Mouse (Mus musculus): ENCODE results near the gene 4921504E06Rik.

4921504E06Rik gene

GRCm38 (mm10) chr2:19505744-19506143, 48.0 kb downstream of the 4921504E06Rik start:
- no peak for DNase-seq (ENCODE audit: low spot score)

DNA sequence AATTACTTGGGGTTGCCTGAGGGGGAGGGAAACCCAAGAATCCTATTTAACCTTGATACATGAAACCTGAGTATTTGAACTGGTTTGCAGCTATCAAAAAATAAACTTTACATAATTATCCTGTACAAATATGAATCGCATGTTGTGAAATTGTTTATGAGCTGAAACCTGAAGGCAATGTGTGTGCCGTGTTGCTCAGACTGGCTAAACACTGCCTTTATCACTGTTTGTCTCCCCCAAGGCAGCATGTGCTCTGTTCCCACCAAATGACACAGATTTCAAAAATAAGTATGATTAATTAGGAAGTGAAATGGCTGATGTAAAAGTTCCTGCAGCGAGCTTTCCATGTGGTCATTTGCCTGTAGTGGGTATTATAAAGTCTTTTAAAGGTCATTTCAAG, 63.5 kb downstream of the 4921504E06Rik start:
- DNase-seq (ENCODE audit: low spot score): no peak

DNA sequence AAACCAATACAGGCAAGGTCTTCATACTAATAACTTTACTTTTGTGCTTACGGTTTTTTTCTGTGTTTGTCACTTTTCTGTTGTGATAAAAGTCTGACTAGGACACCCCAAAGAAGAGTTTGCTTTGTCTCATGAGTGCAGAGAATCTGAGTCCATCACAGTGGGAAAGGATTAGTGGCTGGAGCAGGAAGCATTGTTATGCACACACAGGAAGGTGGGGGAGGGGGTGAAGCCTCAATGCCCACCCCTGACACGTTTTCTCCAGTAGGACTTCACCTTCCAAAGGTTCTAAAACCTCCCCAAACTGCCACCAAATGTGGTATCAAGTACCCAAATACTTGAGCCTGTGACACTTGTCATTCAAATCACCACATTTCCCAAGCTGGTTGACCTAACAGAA, 91.8 kb downstream of the 4921504E06Rik start:
- DNase-seq (ENCODE audit: low spot score): no peak

DNA sequence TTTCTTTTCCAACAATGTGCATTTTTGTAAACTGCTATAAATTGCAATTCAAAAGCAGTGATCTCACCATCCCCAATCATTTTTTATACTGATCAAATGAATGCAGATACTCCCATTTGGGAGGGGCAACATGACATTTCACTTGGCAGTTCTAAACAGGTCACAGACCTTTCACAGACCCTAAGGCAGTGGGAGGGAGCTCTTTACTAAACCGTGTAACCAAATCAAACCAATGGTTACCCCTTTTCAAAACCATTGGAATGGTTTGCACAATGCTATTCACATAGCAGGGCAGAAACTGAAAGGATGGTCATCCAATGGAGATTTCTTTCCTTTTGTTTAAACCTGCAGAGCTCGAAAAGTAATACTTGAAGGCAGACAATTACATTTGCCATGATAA, 94.9 kb downstream of the 4921504E06Rik start:
- DNase-seq (ENCODE audit: low spot score): no peak

GRCm38 (mm10) chr2:19455857-19456482, 97.7 kb downstream of the 4921504E06Rik start:
- no peak for DNase-seq (ENCODE audit: low spot score)

DNA sequence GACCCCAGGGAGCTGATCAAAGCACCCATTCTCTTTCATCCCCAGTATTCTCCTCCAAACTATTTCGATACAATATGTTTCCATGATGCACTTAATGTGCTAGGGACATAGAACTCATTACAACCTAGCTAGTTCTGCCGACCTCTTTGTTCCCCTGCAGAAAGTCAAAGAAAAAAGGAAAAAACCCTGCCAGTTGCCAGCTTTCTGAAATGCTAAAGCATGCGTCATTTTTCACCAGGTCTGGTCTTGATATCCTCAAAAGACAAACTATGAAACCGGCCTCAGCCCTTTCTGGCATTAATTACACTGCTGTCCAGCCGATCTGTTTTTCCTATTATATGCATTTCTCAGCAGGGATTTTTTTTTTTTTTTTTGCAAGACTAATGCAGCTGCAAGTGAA, 98.5 kb downstream of the 4921504E06Rik start:
- no peak for DNase-seq (ENCODE audit: low spot score)

GRCm38 (mm10) chr2:19452531-19453055, 101.1 kb downstream of the 4921504E06Rik start:
- DNase-seq (ENCODE audit: low spot score): no peak

DNA sequence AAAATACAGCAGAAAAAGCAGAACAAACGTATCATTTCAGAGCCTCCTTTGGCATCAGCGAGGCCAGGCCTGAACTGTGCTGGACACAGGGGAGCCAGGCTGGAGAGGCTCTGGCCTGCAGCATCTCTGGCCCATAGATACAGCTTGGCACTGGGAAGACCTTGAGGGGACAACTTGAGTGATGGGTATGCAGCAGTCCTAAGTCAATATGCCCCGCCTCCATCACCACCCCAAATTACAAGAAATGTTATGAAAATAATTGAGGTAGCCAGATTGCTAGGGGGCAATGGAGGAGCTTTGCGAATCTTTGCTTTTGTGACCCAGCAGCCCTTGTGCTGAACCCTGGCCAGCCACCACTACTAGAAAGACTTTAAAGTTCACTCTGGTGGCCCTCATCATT, 104.4 kb downstream of the 4921504E06Rik start:
- DNase-seq (ENCODE audit: low spot score): no peak

DNA sequence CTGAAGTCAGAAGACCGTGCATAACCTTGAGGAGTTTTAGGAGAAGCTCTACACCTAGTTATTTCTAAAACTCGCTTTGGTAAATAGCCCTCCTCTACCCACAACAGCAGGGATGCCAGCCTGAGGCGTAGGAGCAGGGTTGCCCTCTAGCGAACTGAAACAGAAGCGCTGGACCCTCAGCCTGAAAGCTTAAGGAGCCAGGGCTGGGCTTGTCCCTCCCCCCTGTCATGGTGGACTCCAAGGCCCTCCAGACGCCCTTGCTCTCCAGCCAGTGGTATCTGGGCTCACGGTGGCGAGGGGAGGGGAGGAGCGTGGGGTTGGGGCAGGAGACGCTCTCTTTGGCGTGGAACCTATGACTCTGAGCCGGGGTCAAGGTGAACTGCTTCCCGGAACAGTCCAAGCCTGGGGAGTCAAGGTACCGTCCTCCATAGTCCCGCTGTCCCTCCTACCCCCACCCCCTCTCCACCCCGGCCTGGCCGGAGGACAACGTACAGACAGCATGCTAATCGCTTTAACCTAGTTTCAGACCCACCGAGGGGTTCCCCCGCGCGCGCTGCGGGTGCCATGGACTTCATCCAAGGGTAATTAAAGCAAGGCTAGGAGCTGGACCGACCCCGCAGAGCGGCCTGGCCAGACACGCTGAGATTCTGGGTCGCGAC, 105.5 kb downstream of the 4921504E06Rik start:
- DNase-seq (ENCODE audit: low spot score): no peak

GRCm38 (mm10) chr2:19446746-19447145, 107.0 kb downstream of the 4921504E06Rik start:
- DNase-seq (ENCODE audit: low spot score): no peak

DNA sequence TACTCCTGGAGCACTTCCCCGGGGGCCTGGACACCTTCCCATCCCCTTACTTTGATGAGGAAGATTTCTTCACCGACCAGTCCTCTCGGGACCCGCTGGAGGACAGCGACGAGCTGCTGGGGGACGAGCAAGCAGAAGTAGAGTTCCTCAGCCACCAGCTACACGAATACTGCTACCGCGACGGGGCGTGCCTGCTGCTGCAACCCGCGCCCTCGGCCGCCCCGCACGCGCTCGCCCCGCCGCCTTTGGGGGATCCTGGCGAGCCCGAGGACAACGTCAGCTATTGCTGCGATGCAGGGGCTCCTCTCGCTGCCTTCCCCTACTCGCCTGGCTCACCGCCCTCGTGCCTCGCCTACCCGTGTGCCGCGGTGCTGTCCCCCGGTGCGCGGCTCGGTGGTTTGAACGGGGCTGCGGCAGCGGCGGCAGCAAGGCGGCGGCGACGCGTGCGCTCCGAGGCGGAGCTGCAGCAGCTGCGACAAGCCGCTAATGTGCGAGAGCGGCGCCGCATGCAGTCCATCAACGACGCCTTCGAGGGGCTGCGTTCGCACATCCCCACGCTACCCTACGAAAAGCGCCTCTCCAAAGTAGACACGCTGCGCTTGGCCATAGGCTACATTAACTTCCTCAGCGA, 107.7 kb downstream of the 4921504E06Rik start:
- no peak for DNase-seq (ENCODE audit: low spot score)

- no peak for DNase-seq (ENCODE audit: low spot score)
Measured at GRCm38 (mm10) chr2:19444931-19445831, 108.5 kb downstream of the 4921504E06Rik start, which contains the start of gene Ptf1a. Gene Ptf1a, plus strand, starts transcription at chr2:19445663.

GRCm38 (mm10) chr2:19444346-19444745, 109.4 kb downstream of the 4921504E06Rik start:
- DNase-seq (ENCODE audit: low spot score): no peak

DNA sequence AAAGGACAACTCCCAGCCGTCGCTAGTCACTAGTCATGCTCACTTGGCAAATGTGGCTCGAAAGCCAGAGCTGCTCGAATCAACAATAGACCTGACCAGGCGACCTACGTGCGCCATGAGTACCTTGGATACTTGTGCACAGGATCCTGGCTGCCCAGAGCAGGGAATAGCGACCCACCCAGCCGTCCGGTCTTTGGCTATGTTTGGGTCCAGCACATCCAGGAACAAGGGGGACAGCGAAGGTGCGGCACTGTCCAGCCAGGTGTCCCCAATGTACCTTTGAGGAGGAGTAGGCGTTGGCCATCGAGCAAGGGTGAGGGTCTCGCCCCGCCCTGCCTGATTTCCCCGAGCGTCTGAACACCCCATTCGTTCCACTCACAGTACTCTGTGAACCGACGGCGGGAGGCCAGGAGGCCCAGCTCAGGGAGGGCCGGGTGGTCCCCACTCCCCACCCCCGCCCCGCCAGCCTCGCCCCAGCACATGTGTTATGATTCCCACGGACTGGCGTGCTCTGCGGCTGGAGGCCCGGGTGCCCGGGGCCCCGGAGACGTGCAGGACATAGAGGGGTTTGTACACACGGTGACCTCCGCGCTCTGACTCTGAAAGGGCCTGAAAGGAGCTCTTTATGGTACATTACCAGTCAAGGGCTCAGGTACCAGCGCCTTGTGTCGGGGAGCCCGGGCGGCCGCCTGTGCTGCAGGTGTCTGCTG, 121.9 kb downstream of the 4921504E06Rik start:
- no peak for DNase-seq (ENCODE audit: low spot score)

GRCm38 (mm10) chr2:19431186-19431585, 122.5 kb downstream of the 4921504E06Rik start:
- no peak for DNase-seq (ENCODE audit: low spot score)

DNA sequence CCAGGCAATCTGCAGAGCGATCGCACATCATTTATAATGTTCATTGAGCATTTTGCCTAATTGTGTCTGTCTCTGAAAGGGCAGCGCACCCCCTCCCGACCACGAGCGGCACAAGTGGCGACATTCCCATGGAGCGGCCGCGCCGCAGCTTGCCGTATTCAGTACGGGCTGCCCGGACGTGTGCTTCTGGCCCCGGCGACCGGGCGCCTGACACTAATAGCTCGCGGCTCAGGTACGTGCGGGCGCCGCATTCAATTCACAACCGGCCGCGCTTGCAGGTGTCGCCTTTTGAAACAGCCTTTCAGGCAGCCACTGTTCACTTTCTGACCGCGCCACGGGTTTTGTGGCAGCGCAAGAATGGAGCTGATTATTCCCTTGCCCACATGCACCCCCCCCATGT, 123.0 kb downstream of the 4921504E06Rik start:
- DNase-seq (ENCODE audit: low spot score): no peak

GRCm38 (mm10) chr2:19429691-19430690, 123.7 kb downstream of the 4921504E06Rik start:
- DNase-seq (ENCODE audit: low spot score): no peak

DNA sequence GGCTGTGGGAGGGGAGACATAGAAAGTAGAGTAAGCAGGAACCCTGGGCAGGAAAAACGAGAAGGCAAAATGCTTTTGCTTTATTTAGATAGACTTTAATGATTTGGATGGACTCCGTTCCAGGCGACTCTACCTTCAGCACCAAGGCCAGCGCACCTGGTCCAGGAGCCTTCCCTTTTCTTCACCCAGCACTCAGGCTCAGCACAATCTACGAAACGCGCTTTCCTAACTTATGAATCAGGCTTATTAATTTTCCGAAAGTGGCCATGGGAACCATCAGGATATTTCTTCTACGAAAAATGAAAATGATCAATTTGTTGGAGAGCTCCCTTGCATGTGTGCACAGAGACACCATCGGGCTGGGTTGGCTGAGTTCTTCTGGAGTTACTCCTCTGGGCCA, 124.7 kb downstream of the 4921504E06Rik start:
- DNase-seq (ENCODE audit: low spot score): no peak

- no peak for DNase-seq (ENCODE audit: low spot score)
Measured at GRCm38 (mm10) chr2:19423086-19423485, 130.6 kb downstream of the 4921504E06Rik start.

GRCm38 (mm10) chr2:19422226-19422625, 131.5 kb downstream of the 4921504E06Rik start:
- DNase-seq (ENCODE audit: low spot score): no peak
